Mouse (Mus musculus) MEL (cell line): ENCODE measurements around the gene Tlk2. TPM values are rescaled to one million over a fixed set of nuclear protein-coding genes. Genes with fewer than 3 reads are reported as not detected.
A peak's percentile ranks its signal among the peaks of the same experiment; 100 is the strongest.

Source experiments
- DNase-seq: peaks from one replicate; pipeline ENCODE4 v3.0.0; 2011; ENCODE audit warnings: low read depth, low spot score
- H3K27ac ChIP-seq: 2 replicates; pipeline ENCODE4 v1.5.1; 2012; ENCODE audit warnings: low read depth, mild to moderate bottlenecking, control low read depth, low read length, moderate library complexity; ENCODE audit not compliant: control insufficient read depth
- H3K27me3 ChIP-seq, 2 experiments: fragments of 150-350 bp in 1 of 2; sonication (generic) in 1 of 2; 2 replicates each; pipeline ENCODE4 v1.6.1; 2012; ENCODE audit warnings: low read length in 2 of 2, mild to moderate bottlenecking in 2 of 2, improper control_type of control experiment in 1 of 2, moderate library complexity in 1 of 2; ENCODE audit not compliant: insufficient read depth in 2 of 2, control insufficient read depth in 1 of 2
- H3K36me3 ChIP-seq, 2 experiments: 2 replicates each; pipeline ENCODE4 v1.6.1; 2012 to 2014; ENCODE audit warnings: low read length in 2 of 2, improper control_type of control experiment in 1 of 2, inconsistent platforms in 1 of 2, mild to moderate bottlenecking in 1 of 2; ENCODE audit not compliant: insufficient read depth in 2 of 2, control insufficient read depth in 1 of 2
- H3K4me1 ChIP-seq, 2 experiments: fragments of 150-350 bp in 1 of 2; sonication (generic) in 1 of 2; 2 replicates each; pipeline ENCODE4 v1.6.1; 2012; ENCODE audit warnings: low read length in 2 of 2, improper control_type of control experiment in 1 of 2, mild to moderate bottlenecking in 1 of 2; ENCODE audit not compliant: insufficient read depth in 2 of 2, control insufficient read depth in 1 of 2
- H3K4me3 ChIP-seq, 2 experiments: fragments of 150-350 bp in 1 of 2; sonication (generic) in 1 of 2; 2 replicates each; pipeline ENCODE4 v1.5.1; 2012; ENCODE audit warnings: low read depth in 2 of 2, low read length in 2 of 2, mild to moderate bottlenecking in 2 of 2, moderate library complexity in 2 of 2, control low read depth in 1 of 2, improper control_type of control experiment in 1 of 2; ENCODE audit not compliant: control insufficient read depth in 1 of 2, insufficient read depth in 1 of 2
- H3K79me2 ChIP-seq: 2 replicates; pipeline ENCODE4 v1.6.1; 2012; ENCODE audit warnings: mild to moderate bottlenecking, low read length, moderate library complexity; ENCODE audit not compliant: control insufficient read depth, poor library complexity, insufficient read depth
- H3K9ac ChIP-seq: 2 replicates; pipeline ENCODE4 v1.6.1; 2012; ENCODE audit warnings: low read depth, mild to moderate bottlenecking, control low read depth, low read length, moderate library complexity; ENCODE audit not compliant: control insufficient read depth, poor library complexity, severe bottlenecking
- H3K9me3 ChIP-seq: fragments of 150-350 bp; sonication (generic); replicated peaks from 2 replicates; pipeline ENCODE4 v1.6.1; 2012; ENCODE audit warnings: mild to moderate bottlenecking, low read length, improper control_type of control experiment, moderate library complexity; ENCODE audit not compliant: insufficient read depth
- CTCF ChIP-seq, 3 experiments: IDR thresholded peaks in 2 of 3; conservative IDR thresholded peaks in 1 of 3; 2 replicates each; pipeline ENCODE4 v1.5.1; 2011 to 2012; ENCODE audit warnings: low read length in 3 of 3, low read depth in 2 of 3, mild to moderate bottlenecking in 2 of 3, improper control_type of control experiment in 1 of 3, inconsistent platforms in 1 of 3, mixed read lengths in 1 of 3, moderate library complexity in 1 of 3; ENCODE audit not compliant: control insufficient read depth in 1 of 3, insufficient read depth in 1 of 3, poor library complexity in 1 of 3, severe bottlenecking in 1 of 3
- ELF1 ChIP-seq: IDR thresholded peaks from 2 replicates; pipeline ENCODE4 v1.6.1; 2014; ENCODE audit warnings: low read depth, mild to moderate bottlenecking, inconsistent platforms, low read length, improper control_type of control experiment, moderate library complexity
- EP300 ChIP-seq, 2 experiments: IDR thresholded peaks; 2 replicates each; pipeline ENCODE4 v1.6.1; 2011; ENCODE audit warnings: improper control_type of control experiment in 2 of 2, low read length in 2 of 2, low read depth in 1 of 2, mild to moderate bottlenecking in 1 of 2
- HCFC1 ChIP-seq: IDR thresholded peaks from 2 replicates; pipeline ENCODE4 v1.6.1; 2012; ENCODE audit warnings: low read depth, mild to moderate bottlenecking, inconsistent platforms, low read length, improper control_type of control experiment, moderate library complexity
- JUND ChIP-seq: IDR thresholded peaks from 2 replicates; pipeline ENCODE4 v1.6.1; 2011; ENCODE audit warnings: low read depth, mild to moderate bottlenecking, improper control_type of control experiment, low read length
- MAX ChIP-seq: IDR thresholded peaks from 2 replicates; pipeline ENCODE4 v1.6.1; 2011; ENCODE audit warnings: low read length, improper control_type of control experiment
- MAZ ChIP-seq: IDR thresholded peaks from 2 replicates; pipeline ENCODE4 v1.6.1; 2012; ENCODE audit warnings: low read depth, mild to moderate bottlenecking, inconsistent platforms, low read length, improper control_type of control experiment
- MEF2A ChIP-seq: IDR thresholded peaks from 2 replicates; pipeline ENCODE4 v1.6.1; 2014; ENCODE audit warnings: low read depth, mild to moderate bottlenecking, inconsistent platforms, low read length, improper control_type of control experiment; ENCODE audit not compliant: poor library complexity, insufficient replicate concordance, severe bottlenecking; ENCODE audit errors: extremely low read depth
- MXI1 ChIP-seq: IDR thresholded peaks from 2 replicates; pipeline ENCODE4 v1.6.1; 2011; ENCODE audit warnings: mild to moderate bottlenecking, low read depth, low read length, improper control_type of control experiment
- MYB ChIP-seq: IDR thresholded peaks from 2 replicates; pipeline ENCODE4 v1.6.1; 2011; ENCODE audit warnings: mild to moderate bottlenecking, low read depth, low read length, improper control_type of control experiment
- NELFE ChIP-seq: IDR thresholded peaks from 2 replicates; pipeline ENCODE4 v1.6.1; 2011; ENCODE audit warnings: low read depth, low read length, improper control_type of control experiment
- POLR2A ChIP-seq, 2 experiments: IDR thresholded peaks; 2 replicates each; pipeline ENCODE4 v1.6.1; 2011 to 2012; ENCODE audit warnings: low read length in 2 of 2, mild to moderate bottlenecking in 2 of 2, control low read depth in 1 of 2, improper control_type of control experiment in 1 of 2, low read depth in 1 of 2, moderate library complexity in 1 of 2; ENCODE audit not compliant: control insufficient read depth in 1 of 2, insufficient read depth in 1 of 2, poor library complexity in 1 of 2
- POLR2AphosphoS5 ChIP-seq: IDR thresholded peaks from 2 replicates; pipeline ENCODE4 v1.6.1; 2012; ENCODE audit warnings: low read depth, borderline replicate concordance, mild to moderate bottlenecking, inconsistent platforms, low read length, moderate library complexity, mixed read lengths
- SIN3A ChIP-seq: IDR thresholded peaks from 2 replicates; pipeline ENCODE4 v1.6.1; 2012; ENCODE audit warnings: low read length, improper control_type of control experiment, inconsistent platforms
- TBP ChIP-seq: IDR thresholded peaks from 2 replicates; pipeline ENCODE4 v1.8.0; 2011; ENCODE audit warnings: low read depth, low read length, improper control_type of control experiment
- UBTF ChIP-seq: IDR thresholded peaks from 2 replicates; pipeline ENCODE4 v1.6.1; 2012; ENCODE audit warnings: low read depth, mild to moderate bottlenecking, inconsistent platforms, low read length, improper control_type of control experiment, moderate library complexity, borderline replicate concordance; ENCODE audit not compliant: insufficient read depth
- USF1 ChIP-seq: IDR thresholded peaks from 2 replicates; pipeline ENCODE4 v1.6.1; 2014; ENCODE audit warnings: low read depth, mild to moderate bottlenecking, inconsistent platforms, low read length, improper control_type of control experiment, moderate library complexity
- ZC3H11A ChIP-seq: IDR thresholded peaks from 2 replicates; pipeline ENCODE4 v1.6.1; 2012; ENCODE audit warnings: low read depth, mild to moderate bottlenecking, inconsistent platforms, low read length, improper control_type of control experiment
- polyA plus RNA-seq, 2 experiments: library from polyadenylated mRNA; stranded (reverse) in 1 of 2; unstranded in 1 of 2; fragments of >175 nt in 1 of 2; fragments of >200 nt in 1 of 2; gene quantifications; 2 replicates each; pipeline versions ENCODE4 v1.2.1 to v1.2.4; 2012; ENCODE audit warnings: low replicate concordance in 2 of 2, low read depth in 1 of 2; ENCODE audit not compliant: insufficient read length in 2 of 2, insufficient read depth in 1 of 2, missing spikeins in 1 of 2
- total RNA-seq: library from RNA; depleted of rRNA; stranded (reverse); fragments of 300-350 nt; gene quantifications from 2 replicates; pipeline ENCODE4 v1.2.3, GENCODE M21; 2012

Gene Tlk2
- total and polyA plus RNA-seq, 3 experiments: 46.5 to 60.9 TPM; not detected in 1

DNA sequence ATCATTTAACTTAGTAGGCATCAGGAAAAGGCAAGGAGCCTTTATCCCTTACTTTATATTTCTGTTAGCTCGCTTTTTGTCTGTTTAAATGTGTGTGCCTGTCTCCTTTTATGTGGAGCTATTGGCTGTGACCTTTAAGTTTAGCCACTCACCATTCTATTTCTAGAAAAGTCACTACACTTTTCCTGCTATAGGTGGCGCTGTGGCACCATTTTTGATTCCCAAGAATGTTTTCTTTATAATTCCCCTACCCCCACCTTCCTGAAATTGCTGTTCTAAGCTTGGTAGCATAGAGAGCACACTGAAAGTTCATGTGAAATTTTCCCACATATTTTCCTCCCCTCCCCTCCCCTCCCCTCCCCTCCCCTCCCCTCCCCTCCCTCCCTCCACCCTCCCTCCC lies 91.5 kb downstream of the Tlk2 start (continued):
- TF ChIP-seq MXI1 (no peak), MYB (no peak), MAX (no peak), HCFC1 (no peak), EP300 (IDR thresholded peaks at IDR 0.05; ENCODE audit: low read depth in 1 of 2, low read length in 2 of 2) (no peak), POLR2AphosphoS5 (no peak), SIN3A (no peak), POLR2A (IDR thresholded peaks at IDR 0.05; ENCODE audit: control insufficient read depth in 1 of 2, insufficient read depth in 1 of 2, low read depth in 1 of 2, low read length in 2 of 2, poor library complexity in 1 of 2) (no peak), JUND (no peak)

DNA sequence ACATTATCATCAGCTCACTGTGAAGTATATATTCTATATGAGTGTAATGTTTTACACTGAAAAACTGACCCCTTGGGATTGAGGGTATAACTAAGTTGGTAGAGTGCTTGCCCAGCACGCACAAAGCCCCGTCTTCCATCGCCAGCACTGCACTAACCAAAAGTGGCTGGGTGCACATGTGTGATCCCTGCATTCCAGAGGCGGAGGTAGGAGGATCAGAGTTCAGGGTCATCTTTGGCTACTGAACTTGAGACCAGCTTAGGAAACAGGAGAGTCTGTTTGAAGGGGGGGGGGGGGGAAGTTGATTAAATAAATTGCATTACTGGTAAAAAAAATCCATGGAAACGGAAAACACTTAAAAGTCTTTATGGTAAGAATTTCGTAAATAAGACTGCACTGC lies 101.8 kb downstream of the Tlk2 start:
- Histone ChIP-seq H3K27ac (no peak overlapping the region), H3K4me3 (no peak overlapping the region), H3K27me3 (no peaks in the 10 kb centered on the region), H3K9ac (no peak overlapping the region), H3K36me3 (peaks cover 0 to 17% of the 10 kb centered on the region in 2 experiments; a peak in 2 of 4 replicates), H3K4me1 (no peaks in the 10 kb centered on the region), H3K9me3 (no peaks in the 10 kb centered on the region), H3K79me2 (no peaks in the 10 kb centered on the region)
- no peak for DNase-seq
- TF ChIP-seq UBTF (no peak), MEF2A (no peak), ZC3H11A (no peak), SIN3A (no peak), CTCF (IDR thresholded peaks at IDR 0.05 in 2 of 3, conservative IDR thresholded peaks at IDR 0.05 in 1 of 3; ENCODE audit: control insufficient read depth in 1 of 3, insufficient read depth in 1 of 3, low read depth in 2 of 3, low read length in 3 of 3, poor library complexity in 1 of 3, severe bottlenecking in 1 of 3) (no peak), NELFE (no peak), MAZ (no peak), USF1 (no peak), ELF1 (no peak)

DNA sequence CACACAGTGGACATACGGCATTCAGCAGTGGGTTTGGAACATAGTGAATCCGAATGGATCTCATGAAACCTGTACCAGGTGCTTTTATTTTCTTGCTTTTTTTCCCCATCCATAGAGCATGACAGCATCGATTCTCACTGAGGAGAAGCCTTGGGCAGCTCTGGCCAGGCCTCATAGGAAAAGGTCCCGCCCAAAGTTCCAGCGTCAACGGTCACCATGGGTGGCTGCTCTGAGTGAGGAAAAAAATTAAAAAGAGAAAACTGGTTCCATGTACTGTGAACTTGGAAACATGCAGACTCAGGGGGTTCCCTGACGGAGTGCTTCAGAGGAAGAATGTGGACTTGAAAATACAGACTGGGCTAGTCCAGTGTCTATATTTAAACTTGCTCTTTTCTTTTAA lies 102.7 kb downstream of the Tlk2 start:
- Histone ChIP-seq H3K9ac (no peak overlapping the region), H3K27me3 (no peaks in the 10 kb centered on the region), H3K4me3 (no peak overlapping the region), H3K27ac (no peak overlapping the region), H3K9me3 (no peaks in the 10 kb centered on the region), H3K4me1 (no peaks in the 10 kb centered on the region), H3K36me3 (peaks cover 0 to 9% of the 10 kb centered on the region in 2 experiments; a peak in 2 of 4 replicates), H3K79me2 (no peaks in the 10 kb centered on the region)
- 0 out of 4 replicates have a peak, but pooled peaks of 1 of the 2 experiments have one; percentile 5 for TF ChIP-seq POLR2A (IDR thresholded peaks at IDR 0.05; ENCODE audit: control insufficient read depth in 1 of 2, insufficient read depth in 1 of 2, low read depth in 1 of 2, low read length in 2 of 2, poor library complexity in 1 of 2)
- no peak for TF ChIP-seq TBP
- DNase-seq: no peak
